Mouse (Mus musculus): ENCODE measurements around the gene Gm5565. TPM values are rescaled to one million over a fixed set of nuclear protein-coding genes. Genes with fewer than 3 reads are reported as not detected.

Gene Gm5565
- not detected in 2 replicates for polyA plus RNA-seq (2012; rRNA removed)

GRCm38 (mm10) chr5:146160439-146160838 is at the start of gene Gm5565:
TSS of gene Gm5565 (minus strand) at chr5:146160539.

GRCm38 (mm10) chr5:146185204-146185603 is 24.9 kb upstream of the Gm5565 start, which contains the start of gene 1700001J03Rik:
TSS of gene 1700001J03Rik (minus strand) at chr5:146185304.

GRCm38 (mm10) chr5:146170621-146171020 is 10.3 kb upstream of the Gm5565 start, which contains the start of gene Gm6309:
TSS of gene Gm6309 (minus strand) at chr5:146170721.

Other genes with a start within 250 kb of the Gm5565 start
- gene Cyp3a25, start 150.9 kb downstream of the Gm5565 start, polyA plus RNA-seq (2012; rRNA removed), result not detected in 2 replicates
- gene Cyp3a59, start 81.3 kb downstream of the Gm5565 start, polyA plus RNA-seq (2012; rRNA removed), result not detected in 2 replicates
- not detected in 2 replicates for gene Gm6309, start 10.2 kb upstream of the Gm5565 start, polyA plus RNA-seq (2012; rRNA removed)
- gene 1700001J03Rik, start 24.8 kb upstream of the Gm5565 start, polyA plus RNA-seq (2012; rRNA removed), result 0.50 and 0.52 TPM in 2 replicates
- gene Rnf6, start 61.0 kb upstream of the Gm5565 start, polyA plus RNA-seq (2012; rRNA removed), result 22.0 and 22.3 TPM in 2 replicates
- gene Cdk8, start 70.7 kb upstream of the Gm5565 start, polyA plus RNA-seq (2012; rRNA removed), result 83.2 and 86.5 TPM in 2 replicates
- gene Wasf3, start 224.4 kb upstream of the Gm5565 start, polyA plus RNA-seq (2012; rRNA removed), result 18.0 and 19.2 TPM in 2 replicates

All from central nervous system, embryonic 11.5 days (tissue).